Mouse (Mus musculus) T-helper 1 cell (primary cell): ENCODE data around the gene Elmo2.

Experiments used
- in situ Hi-C: fragments of 300-600 bp; cut with MboI, MseI; formaldehyde crosslinking; loops from one replicate; pipeline ENCODE4 v1.15.1; 2025; ENCODE audit warnings: high pct_unique_total_duplicates

The Elmo2 gene

DNA sequence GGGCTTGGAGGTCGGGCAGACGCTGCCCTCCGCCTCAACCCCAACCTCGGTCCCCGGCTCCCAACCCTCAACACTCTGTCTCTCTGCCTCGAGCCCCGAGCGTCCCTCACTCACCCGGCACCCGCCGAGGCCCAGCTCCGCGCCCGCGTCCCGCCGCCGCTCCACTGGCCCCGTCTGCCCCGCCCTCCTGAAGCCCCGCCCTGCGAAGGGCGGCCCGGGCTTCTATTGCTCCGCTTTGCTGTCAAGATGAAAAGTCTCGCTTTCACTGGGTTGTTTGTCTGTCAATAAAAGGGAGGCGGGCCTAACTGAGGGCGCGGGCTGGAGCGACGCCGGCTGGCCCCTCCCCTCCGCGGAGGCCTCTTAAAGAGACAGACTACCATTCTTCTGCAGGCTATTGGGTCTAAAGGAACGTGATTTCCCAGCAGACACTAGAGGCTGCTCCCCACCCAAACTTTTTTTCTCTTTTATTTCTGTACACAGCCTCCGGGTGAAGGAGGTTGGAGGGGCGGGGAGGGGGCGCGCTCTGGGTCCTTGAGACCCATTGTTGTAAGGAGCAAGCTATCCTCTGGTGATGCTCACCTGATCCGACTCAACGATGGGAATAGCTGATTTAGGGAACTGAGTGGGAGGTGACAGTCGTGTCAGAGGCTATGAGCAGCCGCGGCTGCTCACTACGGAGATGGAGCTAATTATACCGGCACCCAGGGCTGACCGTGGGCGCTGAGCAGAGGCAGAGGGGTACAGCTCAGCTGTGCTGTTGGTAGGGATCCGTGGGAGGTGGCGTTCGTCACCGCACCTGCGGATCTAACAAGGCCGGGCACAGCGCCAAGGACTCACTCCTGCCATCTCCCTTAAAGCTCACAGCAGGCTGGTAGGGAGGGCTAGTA is at the start of gene Elmo2:
Gene Elmo2 (minus strand): TSS at position 176 of the 887 bp plus-strand sequence.
- in situ Hi-C loops: no loop called here

GRCm38 (mm10) chr2:165376001-165376400 is 49.7 kb upstream of the Elmo2 start:
- in situ Hi-C loops: no loop called here

DNA sequence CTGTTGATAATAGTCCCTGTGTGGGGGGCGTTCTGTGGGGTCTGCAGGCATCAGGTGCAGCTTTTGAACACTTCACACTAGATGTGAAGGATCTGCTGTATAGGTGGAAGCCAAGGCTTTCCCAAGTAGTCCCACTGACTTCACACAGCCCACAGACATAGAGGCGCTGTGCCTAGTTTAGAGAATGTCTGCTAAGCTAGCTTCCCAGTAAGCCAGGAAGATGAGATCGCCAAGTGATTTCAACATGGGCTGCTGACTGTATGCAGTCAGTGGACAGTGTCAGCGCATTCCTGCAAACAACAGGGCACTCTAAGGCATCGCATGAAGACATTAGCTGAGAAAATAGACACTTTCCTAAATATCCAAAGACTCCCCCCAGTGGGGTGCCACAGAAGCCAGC is 49.2 kb upstream of the Elmo2 start:
- in situ Hi-C loops: no loop called here

DNA sequence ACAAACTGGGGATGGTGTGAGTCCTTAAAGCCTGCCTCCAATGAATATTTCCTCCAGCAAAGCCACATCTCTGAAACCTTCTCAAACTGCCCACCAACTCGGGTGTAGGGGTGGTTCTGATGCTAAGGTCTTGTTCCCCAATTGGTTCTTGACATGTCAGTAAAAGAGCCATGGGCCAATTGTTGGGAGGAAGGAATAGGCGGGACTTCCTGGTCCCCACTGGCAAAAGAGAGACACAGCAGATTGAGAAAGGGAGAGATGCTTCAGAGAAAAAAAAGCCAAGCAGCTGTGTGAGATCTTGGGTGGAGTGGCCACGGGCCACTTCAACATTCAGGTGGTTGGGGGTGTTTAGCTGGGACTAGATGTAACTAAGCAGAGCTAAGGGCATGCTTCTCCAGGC is 44.8 kb upstream of the Elmo2 start:
- in situ Hi-C loops: no loop called here

DNA sequence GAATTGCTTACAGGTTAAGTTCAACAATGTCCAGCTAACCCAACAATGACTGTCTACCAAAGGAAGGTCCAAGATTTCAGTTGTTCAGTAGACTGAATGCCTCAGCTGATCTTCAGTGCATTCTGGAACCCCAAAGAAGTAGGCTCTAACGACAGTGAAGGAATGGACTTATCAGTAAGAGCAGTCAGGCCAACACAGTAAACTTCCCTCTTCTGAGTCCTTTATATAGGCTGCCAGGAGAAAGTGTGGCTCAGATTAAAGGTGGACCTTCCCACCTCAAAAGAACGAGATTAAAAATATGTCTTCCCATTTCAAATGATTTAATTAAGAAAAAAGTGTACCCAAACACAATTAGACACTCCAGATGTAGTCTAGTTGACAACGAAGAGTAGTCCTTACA is 44.1 kb upstream of the Elmo2 start:
- in situ Hi-C loops: no loop called here

GRCm38 (mm10) chr2:165368496-165368895 is 42.2 kb upstream of the Elmo2 start, which contains the start of gene Zfp663:
Zfp663 (minus strand) TSS chr2:165368729.
- in situ Hi-C loops: no loop called here

- in situ Hi-C loops: no loop called here
Measured at GRCm38 (mm10) chr2:165367868-165368439, 41.7 kb upstream of the Elmo2 start.

- in situ Hi-C loops: no loop called here
Measured at GRCm38 (mm10) chr2:165367047-165367520, 40.8 kb upstream of the Elmo2 start.

DNA sequence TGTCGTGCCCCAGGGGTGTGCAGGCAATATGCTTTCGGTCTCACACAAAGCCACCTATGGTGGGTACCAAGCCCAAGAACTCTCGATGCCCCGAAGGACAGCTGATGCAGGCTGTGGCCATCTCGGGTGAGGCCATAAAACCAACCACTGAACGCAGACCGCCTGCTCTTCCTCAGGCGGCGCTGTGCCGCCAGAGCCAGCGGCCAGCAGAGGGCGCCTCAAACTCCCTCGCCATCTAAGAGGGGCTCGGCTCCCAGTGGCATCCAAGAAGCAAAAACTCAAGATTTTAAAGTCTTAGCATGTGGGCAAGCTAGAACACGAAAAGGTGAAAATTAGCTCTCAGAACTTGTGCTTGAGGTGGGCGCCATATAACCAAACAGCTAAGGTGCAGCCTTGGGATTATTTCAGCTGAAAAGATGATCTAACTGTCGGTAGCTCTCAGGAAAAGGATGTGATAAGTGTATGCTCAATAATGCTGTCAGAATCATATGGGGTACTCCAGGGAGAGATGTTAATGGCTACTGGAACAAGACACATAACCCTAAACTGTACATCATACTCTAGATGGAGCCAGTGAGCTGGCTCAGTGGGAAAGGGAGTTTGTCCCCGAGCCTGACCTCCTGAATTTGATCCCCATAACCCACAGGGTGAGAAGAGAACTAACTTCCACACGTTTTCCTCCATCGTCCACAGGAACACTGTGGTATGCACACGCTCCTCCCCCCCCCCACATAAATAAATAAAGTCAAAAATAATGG is 38.2 kb upstream of the Elmo2 start:
- in situ Hi-C loops: loop anchor here (5.0 kb wide), 2 partner anchors 128 to 287 kb away; partner anchors contain the start of gene Trp53rka

DNA sequence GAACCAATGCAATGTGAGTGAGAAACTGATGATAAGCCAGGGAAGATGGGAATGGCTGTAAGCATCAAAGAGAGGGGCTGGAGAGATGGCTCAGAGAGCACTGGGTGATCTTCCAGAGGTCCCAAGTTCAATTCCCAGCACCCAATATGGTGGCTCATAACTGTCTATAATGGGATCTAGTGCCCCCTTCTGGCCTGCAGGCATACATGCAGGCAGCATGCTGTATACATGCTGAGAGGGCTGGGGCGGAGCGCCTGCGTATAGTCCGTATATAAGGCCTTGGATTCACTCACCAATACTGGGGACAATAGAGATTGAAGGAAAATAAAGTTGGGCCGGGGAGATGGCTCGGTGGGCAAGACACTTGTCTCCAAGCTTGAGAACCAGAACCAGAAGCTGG is 37.0 kb upstream of the Elmo2 start:
- in situ Hi-C loops: loop anchor here (5.0 kb wide), 2 partner anchors 129 to 286 kb away; partner anchors contain the start of gene Trp53rka

GRCm38 (mm10) chr2:165360861-165361260 is 34.6 kb upstream of the Elmo2 start:
- in situ Hi-C loops: loop anchor here (5.0 kb wide), 2 partner anchors 131 to 284 kb away; partner anchors contain the start of gene Trp53rka

GRCm38 (mm10) chr2:165351828-165352513 is 25.7 kb upstream of the Elmo2 start:
- in situ Hi-C loops: no loop called here

- in situ Hi-C loops: loop anchor here (10.0 kb wide), 1 partner anchor 1905 kb away; no protein-coding TSS in a partner anchor
Measured at GRCm38 (mm10) chr2:165349466-165349865, 23.2 kb upstream of the Elmo2 start.

DNA sequence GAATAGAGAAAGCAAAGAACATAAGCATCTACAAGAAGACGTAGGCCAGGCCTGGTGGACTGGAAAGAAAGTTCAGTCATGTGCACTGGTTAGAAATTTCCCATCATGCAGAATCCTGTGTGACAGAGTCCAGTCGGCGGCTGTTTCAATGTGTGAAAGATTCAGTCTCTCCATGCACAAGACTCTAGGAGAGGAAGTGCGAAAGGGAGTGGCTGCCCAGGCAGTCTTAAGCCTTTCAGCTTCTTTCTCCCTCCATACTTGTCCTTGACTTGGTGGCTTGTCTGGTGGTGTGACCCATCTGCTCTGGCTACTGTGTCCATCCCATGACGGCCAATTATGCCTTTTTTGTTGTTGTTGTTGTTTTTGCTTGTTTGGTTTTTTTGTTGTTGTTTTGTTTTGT is 19.9 kb upstream of the Elmo2 start:
- in situ Hi-C loops: loop anchor here (10.0 kb wide), 1 partner anchor 1901 kb away; no protein-coding TSS in a partner anchor

- in situ Hi-C loops: no loop called here
Measured at GRCm38 (mm10) chr2:165337191-165337590, 10.9 kb upstream of the Elmo2 start.

GRCm38 (mm10) chr2:165332610-165333210 is 6.4 kb upstream of the Elmo2 start:
- in situ Hi-C loops: no loop called here

- in situ Hi-C loops: no loop called here
Measured at GRCm38 (mm10) chr2:165329703-165330102, 3.4 kb upstream of the Elmo2 start.

DNA sequence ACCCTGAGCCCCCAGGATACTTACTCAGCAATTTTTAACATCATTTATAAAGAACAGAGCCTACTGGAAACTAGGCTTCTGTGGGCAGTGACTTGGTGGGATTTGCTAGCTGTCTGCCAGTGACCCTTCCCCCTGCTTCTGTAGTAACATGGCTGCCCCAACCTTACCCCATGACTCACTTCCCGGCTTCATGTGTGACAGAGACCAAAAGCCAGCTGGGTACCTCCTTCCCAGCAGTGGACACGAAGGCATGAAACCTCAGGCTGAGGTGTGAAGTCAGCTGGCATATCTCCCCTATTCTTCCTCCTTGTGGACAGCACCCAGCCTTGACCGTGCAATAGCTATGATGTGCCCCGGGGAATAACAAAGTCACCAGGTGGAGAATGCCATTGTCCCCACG is 2.5 kb upstream of the Elmo2 start:
- in situ Hi-C loops: no loop called here

GRCm38 (mm10) chr2:165327386-165327785 is 1.1 kb upstream of the Elmo2 start:
- in situ Hi-C loops: no loop called here

GRCm38 (mm10) chr2:165325521-165326303 is 567 bp downstream of the Elmo2 start:
- in situ Hi-C loops: no loop called here
